Mouse (Mus musculus): ENCODE results near the gene Zfp212.

Zfp212 gene

GRCm38 (mm10) chr6:47920447-47921340 lies at the start of gene Zfp212:
Gene Zfp212 (plus strand): TSS chr6:47920476.
- DNase-seq (ENCODE audit: low spot score in 2 of 2), result peak; percentile 79 to 87

DNA sequence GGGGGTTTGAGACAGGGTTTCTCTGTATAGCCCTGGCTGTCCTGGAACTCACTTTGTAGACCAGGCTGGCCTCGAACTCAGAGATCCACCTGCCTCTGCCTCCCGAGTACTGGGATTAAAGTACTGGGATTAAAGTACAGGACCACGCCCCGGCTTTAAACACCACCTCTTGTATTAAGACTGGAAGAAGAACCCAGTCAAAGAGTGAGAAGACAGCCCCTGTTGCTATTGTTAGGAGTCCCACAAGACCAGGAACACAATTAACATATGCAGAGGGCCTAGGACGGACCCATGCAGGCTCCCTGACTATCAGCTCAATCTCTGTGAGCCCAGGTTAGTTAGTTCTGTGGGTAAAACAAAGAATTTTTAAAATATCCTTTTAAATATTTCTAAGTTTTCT lies 48.0 kb upstream of the Zfp212 start:
- DNase-seq (ENCODE audit: low spot score in 2 of 2), result no peak

GRCm38 (mm10) chr6:47877058-47877457 lies 43.2 kb upstream of the Zfp212 start, which contains the start of gene Zfp282:
Gene Zfp282 (plus strand): TSS chr6:47877204.
- no peak for DNase-seq (ENCODE audit: low spot score in 2 of 2)

DNA sequence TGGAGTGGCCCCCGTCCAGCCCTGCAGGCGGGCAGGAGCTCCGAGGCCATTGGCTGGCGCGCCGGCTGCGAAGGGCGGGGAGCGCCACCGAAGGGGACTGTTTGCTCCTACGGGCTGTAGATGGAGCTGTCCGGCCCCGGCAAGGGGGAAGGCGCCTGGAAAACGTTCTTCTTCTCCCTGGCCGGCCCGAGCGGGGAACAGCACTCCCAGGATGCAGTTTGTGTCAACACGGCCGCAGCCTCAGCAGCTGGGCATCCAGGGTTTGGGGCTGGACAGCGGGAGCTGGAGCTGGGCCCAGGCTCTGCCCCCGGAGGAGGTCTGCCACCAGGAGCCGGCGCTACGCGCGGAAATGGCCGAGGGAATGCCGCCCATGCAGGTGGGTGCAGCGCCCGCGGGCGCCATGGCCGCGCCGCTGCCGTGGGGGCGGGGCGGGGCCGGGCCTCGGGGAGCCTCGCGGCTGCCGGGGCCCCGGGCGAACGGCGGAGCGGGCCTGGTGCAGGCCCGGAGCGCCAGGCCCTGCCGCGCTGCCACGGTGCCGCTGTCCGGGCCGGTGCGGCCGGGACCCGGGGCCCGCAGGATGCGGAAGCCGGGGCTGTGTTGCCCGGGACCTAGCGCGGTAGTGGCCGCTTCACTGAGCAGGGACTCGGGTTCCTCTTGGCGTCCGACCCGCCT lies 42.7 kb upstream of the Zfp212 start:
- DNase-seq (ENCODE audit: low spot score in 2 of 2), result peak; percentile 64 to 67

DNA sequence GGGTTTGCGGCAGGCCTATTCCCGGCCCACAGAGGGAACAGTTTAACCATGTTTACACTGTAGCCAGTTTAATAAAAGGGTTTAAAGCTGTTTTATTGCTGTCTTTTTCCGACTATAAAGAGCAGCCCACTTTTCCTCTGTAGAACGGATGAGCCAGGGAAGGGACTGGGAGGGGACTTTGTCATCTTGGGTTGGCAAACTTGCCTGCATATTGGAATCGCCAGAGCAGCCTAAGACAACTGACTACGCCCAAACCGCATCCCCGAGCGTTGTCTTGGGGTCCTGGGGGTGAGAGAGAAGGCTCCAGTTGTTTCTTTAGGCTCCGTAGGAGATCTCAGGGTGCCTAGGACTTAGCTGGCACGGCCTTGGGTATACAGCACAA lies 42.2 kb upstream of the Zfp212 start:
- peak in 1 of 2 experiments; percentile 12 for DNase-seq (ENCODE audit: low spot score in 2 of 2)

- no peak for DNase-seq (ENCODE audit: low spot score in 2 of 2)
Observed at GRCm38 (mm10) chr6:47878593-47878992, 41.7 kb upstream of the Zfp212 start.

DNA sequence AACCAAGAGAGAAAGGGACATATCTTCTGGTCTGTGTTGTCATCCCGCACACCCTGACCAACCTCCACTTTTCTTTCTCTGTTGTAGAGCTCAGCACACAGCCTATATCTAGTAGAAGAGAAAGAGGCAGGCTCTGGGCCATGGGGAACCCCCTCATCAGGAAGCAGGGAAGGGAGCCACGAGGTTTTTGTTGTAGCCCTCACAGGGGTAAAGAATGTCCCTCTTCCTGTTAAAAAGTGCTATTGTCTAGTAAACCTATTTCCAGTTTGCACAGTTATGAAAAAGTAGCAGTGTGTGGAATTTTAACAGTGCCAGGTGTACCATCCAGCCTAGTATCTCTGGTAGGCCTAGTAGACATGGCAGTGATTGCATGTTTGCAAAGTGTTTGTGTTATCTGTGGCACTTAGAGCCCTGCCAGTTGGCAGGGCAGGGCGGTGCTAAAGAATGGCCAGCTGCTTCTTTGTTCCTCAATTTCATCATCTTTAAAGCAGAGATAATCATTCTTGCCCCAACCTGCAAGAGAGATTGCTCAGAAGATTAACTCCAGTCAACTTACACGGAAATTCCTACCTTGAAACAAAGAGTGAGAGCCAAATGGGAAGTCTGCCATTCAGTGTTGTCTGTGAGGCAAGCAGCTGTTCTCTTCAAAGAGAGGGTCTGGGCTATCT lies 41.1 kb upstream of the Zfp212 start:
- DNase-seq (ENCODE audit: low spot score in 2 of 2), result no peak

DNA sequence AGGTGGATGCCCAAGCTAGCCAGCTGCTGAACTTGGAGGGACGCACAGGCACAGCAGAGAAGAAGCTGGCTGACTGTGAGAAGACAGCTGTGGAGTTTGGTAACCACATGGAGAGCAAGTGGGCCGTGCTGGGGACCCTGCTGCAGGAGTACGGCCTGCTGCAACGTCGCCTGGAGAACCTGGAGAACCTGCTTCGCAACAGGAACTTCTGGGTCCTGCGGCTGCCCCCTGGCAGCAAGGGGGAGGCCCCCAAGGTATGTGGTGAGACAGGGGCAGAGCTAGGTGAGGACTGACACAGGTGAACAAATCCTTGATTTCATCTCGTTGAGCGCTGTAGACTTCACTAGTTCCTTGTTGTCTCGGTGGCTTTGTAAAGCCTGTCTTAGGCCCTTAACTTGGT lies 40.1 kb upstream of the Zfp212 start:
- DNase-seq (ENCODE audit: low spot score in 2 of 2), result no peak

- no peak for DNase-seq (ENCODE audit: low spot score in 2 of 2)
Observed at GRCm38 (mm10) chr6:47888812-47889383, 31.4 kb upstream of the Zfp212 start.

- no peak for DNase-seq (ENCODE audit: low spot score in 2 of 2)
Observed at GRCm38 (mm10) chr6:47899416-47899815, 20.9 kb upstream of the Zfp212 start.

- no peak for DNase-seq (ENCODE audit: low spot score in 2 of 2)
Observed at GRCm38 (mm10) chr6:47903587-47903986, 16.7 kb upstream of the Zfp212 start.

- DNase-seq (ENCODE audit: low spot score in 2 of 2), result no peak
Observed at GRCm38 (mm10) chr6:47904361-47904760, 15.9 kb upstream of the Zfp212 start.

- no peak for DNase-seq (ENCODE audit: low spot score in 2 of 2)
Observed at GRCm38 (mm10) chr6:47904917-47905695, 15.2 kb upstream of the Zfp212 start.

DNA sequence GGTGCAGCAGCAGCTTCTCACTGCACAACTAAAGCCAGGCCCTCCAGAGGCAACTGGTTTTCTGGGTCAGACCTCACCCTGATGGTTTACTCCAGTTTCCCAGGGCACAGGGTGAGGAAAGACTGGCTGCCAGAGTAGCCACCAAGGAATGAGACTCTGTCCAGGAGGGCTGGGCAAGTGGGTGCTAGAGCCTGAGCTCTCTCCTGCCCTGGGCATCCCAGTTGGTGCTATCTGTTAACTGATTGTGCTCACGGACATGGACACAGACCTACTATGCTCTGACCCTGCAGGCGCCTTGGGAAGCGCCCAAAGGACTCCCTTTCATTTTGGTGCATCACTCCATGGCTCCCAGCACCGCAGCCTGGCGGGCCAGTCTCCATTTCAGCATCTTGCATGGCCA lies 13.9 kb upstream of the Zfp212 start:
- no peak for DNase-seq (ENCODE audit: low spot score in 2 of 2)

DNA sequence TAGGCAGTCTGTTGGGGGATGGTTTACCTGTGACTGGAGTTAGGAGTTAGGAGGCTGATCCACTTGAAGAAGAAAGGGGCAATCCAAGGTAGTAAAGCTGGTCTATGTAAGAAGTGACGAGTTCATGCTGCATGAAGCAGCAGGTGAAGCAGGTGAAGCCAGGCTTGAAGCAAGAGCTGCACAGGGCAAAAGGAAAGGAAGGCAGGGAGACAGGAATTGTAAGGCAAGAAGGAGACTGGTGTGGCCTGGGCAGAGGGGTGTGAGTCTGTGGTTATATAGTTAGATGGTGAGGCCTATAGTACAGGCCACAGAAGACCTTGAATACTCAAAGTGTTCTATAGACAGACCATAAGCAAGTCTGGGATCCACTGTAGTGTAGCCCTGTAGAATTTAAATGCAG lies 11.3 kb upstream of the Zfp212 start:
- DNase-seq (ENCODE audit: low spot score in 2 of 2), result no peak

DNA sequence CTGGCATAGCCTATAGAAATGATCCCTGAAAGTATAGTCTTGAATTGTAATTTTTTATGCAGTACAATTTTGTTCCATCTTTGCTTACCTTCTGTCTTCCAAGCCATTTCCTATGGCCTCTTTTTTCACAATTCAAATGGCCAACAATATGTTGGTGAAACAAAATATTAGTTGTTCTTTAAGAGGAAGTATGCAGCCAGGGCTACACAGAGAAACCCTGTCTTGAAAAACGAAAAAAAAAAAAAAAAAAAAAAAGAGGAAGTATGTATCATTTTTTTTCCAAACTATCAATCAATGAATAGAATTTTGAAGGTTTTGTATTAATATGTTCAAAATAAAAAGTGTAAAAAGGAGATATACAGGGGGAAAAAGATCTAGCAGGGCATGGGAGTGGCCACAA lies 8.6 kb upstream of the Zfp212 start:
- no peak for DNase-seq (ENCODE audit: low spot score in 2 of 2)

DNA sequence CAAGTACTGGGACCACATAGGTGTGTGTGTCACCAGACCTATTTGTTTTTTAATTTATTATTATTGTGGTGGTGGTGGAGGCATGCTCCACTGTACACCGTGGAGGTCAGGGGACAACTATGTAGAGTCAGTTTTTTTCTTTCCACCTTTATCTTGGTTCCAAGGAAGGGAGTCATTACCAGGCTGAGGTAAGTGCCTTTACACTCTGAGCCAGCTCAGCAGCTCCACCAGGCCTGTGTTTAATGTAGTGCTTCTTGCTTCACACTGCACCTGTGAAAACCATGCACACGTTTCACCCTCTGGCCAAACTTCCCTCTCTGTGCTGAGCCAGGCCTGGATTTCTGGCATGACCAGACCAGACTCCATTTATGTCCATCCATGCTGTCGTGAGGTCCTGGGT lies 7.3 kb upstream of the Zfp212 start:
- DNase-seq (ENCODE audit: low spot score in 2 of 2), result no peak

DNA sequence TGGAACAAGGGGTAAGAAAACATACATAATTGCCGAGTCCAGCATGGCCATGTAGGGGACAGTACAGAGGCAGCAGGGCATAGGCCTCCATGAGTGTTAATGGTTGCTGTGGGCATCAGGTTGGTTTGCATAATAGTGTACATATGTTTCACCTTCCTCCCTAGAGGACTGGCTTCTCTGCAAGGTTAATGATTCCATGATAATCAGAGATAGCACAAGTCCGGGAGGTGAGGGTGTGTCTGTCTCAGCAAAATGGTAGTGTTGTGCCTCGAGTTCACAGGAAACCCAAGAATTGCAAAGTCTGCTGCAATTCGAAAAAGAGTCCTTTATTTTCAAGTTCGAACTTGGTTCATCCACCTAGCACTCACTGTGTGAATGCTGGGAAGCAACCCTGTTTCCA lies 3.2 kb upstream of the Zfp212 start:
- no peak for DNase-seq (ENCODE audit: low spot score in 2 of 2)

DNA sequence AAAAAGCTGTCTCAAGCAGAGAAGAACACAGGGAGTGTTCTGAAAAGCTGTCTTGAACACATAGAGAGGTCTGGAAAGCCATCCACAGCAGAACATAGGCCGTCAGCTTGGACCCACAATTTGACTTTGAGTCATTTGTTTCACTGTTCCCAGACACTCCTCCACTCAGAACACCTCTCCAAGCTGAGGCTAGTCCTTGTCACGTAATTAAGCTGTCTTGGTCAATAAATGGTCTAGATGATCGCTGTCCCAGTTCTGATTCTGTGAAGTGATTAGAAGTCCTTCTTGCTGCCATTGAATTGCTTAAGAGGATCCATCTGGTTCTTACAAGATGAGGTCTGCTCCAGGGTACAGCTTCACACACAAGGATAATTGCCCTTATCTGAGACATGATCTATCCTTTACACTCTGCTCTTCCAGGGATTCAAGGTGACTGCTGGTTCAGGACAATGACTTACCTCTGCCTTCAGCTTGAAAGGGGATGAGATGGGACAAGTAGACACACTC lies 1.5 kb upstream of the Zfp212 start:
- no peak for DNase-seq (ENCODE audit: low spot score in 2 of 2)

GRCm38 (mm10) chr6:47919646-47920446 lies 430 bp upstream of the Zfp212 start:
- DNase-seq (ENCODE audit: low spot score in 2 of 2), result no peak

Measured in thymus, postnatal 10 days (tissue).